Mouse (Mus musculus): ENCODE data around the gene Il17a. TPM values are rescaled to one million over a fixed set of nuclear protein-coding genes. Genes with fewer than 3 reads are reported as not detected.

Gene Il17a
- polyA plus RNA-seq, 1 experiment from 2014 or later, result not detected

DNA sequence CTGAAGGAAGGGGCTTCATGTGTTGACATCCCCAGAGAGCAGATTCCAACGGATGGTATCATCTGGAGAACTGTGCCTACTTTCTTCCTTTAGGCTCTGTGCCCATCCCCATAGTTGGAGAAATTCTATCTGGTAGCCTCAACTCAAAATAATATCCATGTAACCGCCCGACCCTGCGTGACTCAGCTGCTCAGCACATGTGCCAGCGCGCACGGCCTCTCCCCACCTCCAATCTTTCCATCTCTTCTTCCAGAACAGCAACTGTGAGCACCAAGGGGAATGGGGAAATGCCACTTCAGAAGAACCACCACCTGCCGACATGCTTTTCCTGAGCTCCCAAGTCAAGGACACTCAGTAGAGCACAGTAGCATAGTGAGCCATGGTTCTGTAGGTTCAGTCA, 39.4 kb upstream of the Il17a start:
- H3K4me1 ChIP-seq (ENCODE audit: insufficient read depth), result no peaks in the 10 kb centered on the region

GRCm38 (mm10) chr1:20693634-20694313, 36.9 kb upstream of the Il17a start:
- Histone ChIP-seq H3K4me2 (ENCODE audit: low read depth, low read length) (no peak overlapping the region), H3K4me1 (ENCODE audit: insufficient read depth) (no peaks in the 10 kb centered on the region), H3K27ac (ENCODE audit: low read depth) (no peak overlapping the region), H3K9ac (replicated peaks) (no peak overlapping the region), H3K9me3 (ENCODE audit: low read length) (no peaks in the 10 kb centered on the region), H3K4me3 (ENCODE audit: low read depth, low read length) (no peak overlapping the region), H3K27me3 (ENCODE audit: insufficient read depth, low read length) (no peaks in the 10 kb centered on the region), H3K36me3 (replicated peaks; ENCODE audit: insufficient read depth, low read length) (no peaks in the 10 kb centered on the region)
- ATAC-seq (no peak), DNase-seq (no peak)
- 78% methylated on average over 6 of the region's 6 CpGs for WGBS (ENCODE audit: insufficient replicate concordance)
- TF ChIP-seq CTCF (IDR thresholded peaks at IDR 0.05; ENCODE audit: low read depth), result no peak
- no peak for TF ChIP-seq EP300 (IDR thresholded peaks at IDR 0.05; ENCODE audit: low read depth)

More for the DNA sequence above, 39.4 kb upstream of the Il17a start:
- 89% methylated on average over 8 of the region's 8 CpGs for WGBS (ENCODE audit: insufficient replicate concordance)
- H3K27ac ChIP-seq (ENCODE audit: low read depth), result no peak overlapping the region
- H3K4me3 ChIP-seq (ENCODE audit: low read depth, low read length), result no peak overlapping the region
- no peak for ATAC-seq
- no peaks in the 10 kb centered on the region for H3K9me3 ChIP-seq (ENCODE audit: low read length)
- H3K4me2 ChIP-seq (ENCODE audit: low read depth, low read length), result no peak overlapping the region
- H3K36me3 ChIP-seq (replicated peaks; ENCODE audit: insufficient read depth, low read length), result no peaks in the 10 kb centered on the region
- DNase-seq, result no peak
- no peak overlapping the region for H3K9ac ChIP-seq (replicated peaks)
- no peak for TF ChIP-seq EP300 (IDR thresholded peaks at IDR 0.05; ENCODE audit: low read depth)
- no peak for TF ChIP-seq CTCF (IDR thresholded peaks at IDR 0.05; ENCODE audit: low read depth)
- no peaks in the 10 kb centered on the region for H3K27me3 ChIP-seq (ENCODE audit: insufficient read depth, low read length)

GRCm38 (mm10) chr1:20700011-20700410, 30.7 kb upstream of the Il17a start:
- H3K4me2 ChIP-seq (ENCODE audit: low read depth, low read length), result no peak overlapping the region
- no peak overlapping the region for H3K4me3 ChIP-seq (ENCODE audit: low read depth, low read length)
- TF ChIP-seq EP300 (IDR thresholded peaks at IDR 0.05; ENCODE audit: low read depth) (no peak), CTCF (IDR thresholded peaks at IDR 0.05; ENCODE audit: low read depth) (peak; percentile 60)
- no peaks in the 10 kb centered on the region for H3K9me3 ChIP-seq (ENCODE audit: low read length)
- no peak overlapping the region for H3K27ac ChIP-seq (ENCODE audit: low read depth)
- DNase-seq, result no peak
- no peaks in the 10 kb centered on the region for H3K36me3 ChIP-seq (replicated peaks; ENCODE audit: insufficient read depth, low read length)
- no peaks in the 10 kb centered on the region for H3K27me3 ChIP-seq (ENCODE audit: insufficient read depth, low read length)
- H3K9ac ChIP-seq (replicated peaks), result no peak overlapping the region
- 62% methylated on average over 3 of the region's 3 CpGs for WGBS (ENCODE audit: insufficient replicate concordance)
- H3K4me1 ChIP-seq (ENCODE audit: insufficient read depth), result no peaks in the 10 kb centered on the region
- no peak for ATAC-seq

DNA sequence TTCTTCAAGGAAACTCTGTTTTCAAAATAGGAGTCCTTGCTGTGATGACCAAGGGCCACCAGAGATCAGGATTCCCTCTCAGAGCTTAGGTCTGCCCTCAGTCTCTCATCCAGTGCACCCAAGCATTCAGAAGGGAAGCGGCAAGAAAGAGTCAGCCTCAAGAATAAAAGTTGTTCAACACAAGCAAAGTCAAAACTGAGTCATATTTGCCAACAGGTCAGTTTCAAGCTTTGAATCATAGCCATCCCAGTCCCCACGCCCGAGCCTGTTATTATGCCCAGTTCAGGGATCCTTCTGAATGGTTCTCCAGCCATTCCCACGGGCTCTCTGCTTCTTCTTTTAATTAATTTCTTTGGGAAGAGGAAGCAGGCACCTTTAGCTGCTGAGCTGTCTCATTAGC, 5.9 kb downstream of the Il17a start:
- TF ChIP-seq CTCF (IDR thresholded peaks at IDR 0.05; ENCODE audit: low read depth) (no peak), EP300 (IDR thresholded peaks at IDR 0.05; ENCODE audit: low read depth) (no peak)
- 67% methylated on average over 4 of the region's 4 CpGs for WGBS (ENCODE audit: insufficient replicate concordance)
- no peak for ATAC-seq
- Histone ChIP-seq H3K9ac (replicated peaks) (no peak overlapping the region), H3K36me3 (replicated peaks; ENCODE audit: insufficient read depth, low read length) (no peaks in the 10 kb centered on the region), H3K4me2 (ENCODE audit: low read depth, low read length) (no peak overlapping the region), H3K27ac (ENCODE audit: low read depth) (no peak overlapping the region), H3K4me1 (ENCODE audit: insufficient read depth) (no peaks in the 10 kb centered on the region), H3K4me3 (ENCODE audit: low read depth, low read length) (no peak overlapping the region), H3K27me3 (ENCODE audit: insufficient read depth, low read length) (no peaks in the 10 kb centered on the region), H3K9me3 (ENCODE audit: low read length) (no peaks in the 10 kb centered on the region)
- DNase-seq, result no peak

DNA sequence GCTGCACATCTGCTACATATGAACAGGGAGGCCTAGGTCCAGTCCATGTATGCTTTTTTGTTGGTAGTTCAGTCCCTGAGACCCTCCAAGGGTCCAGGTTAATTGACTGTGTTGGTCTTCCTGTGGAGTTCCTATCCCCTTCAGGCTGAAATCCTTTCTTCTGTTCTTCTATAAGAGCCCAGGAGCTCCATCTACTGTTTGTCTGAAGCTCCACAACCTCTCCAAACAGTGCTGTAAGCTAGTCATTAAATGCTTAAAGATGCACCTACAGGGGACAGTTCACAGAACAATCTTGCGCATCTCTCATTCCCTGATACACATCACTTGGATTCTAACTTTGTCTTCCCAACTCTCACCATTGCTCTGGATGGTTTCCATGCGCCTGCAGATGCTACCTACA, 7.8 kb downstream of the Il17a start:
- H3K9ac ChIP-seq (replicated peaks), result no peak overlapping the region
- no peak for ATAC-seq

GRCm38 (mm10) chr1:20740496-20740998, 9.8 kb downstream of the Il17a start:
- Histone ChIP-seq H3K36me3 (replicated peaks; ENCODE audit: insufficient read depth, low read length) (no peaks in the 10 kb centered on the region), H3K27me3 (ENCODE audit: insufficient read depth, low read length) (no peaks in the 10 kb centered on the region), H3K4me2 (ENCODE audit: low read depth, low read length) (no peak overlapping the region), H3K4me3 (ENCODE audit: low read depth, low read length) (no peak overlapping the region), H3K9me3 (ENCODE audit: low read length) (no peaks in the 10 kb centered on the region), H3K27ac (ENCODE audit: low read depth) (no peak overlapping the region), H3K9ac (replicated peaks) (no peak overlapping the region), H3K4me1 (ENCODE audit: insufficient read depth) (no peaks in the 10 kb centered on the region)
- DNase-seq (no peak), ATAC-seq (no peak)
- WGBS (ENCODE audit: insufficient replicate concordance), result 54% methylated on average over 3 of the region's 3 CpGs
- TF ChIP-seq CTCF (IDR thresholded peaks at IDR 0.05; ENCODE audit: low read depth) (no peak), EP300 (IDR thresholded peaks at IDR 0.05; ENCODE audit: low read depth) (no peak)

More for the DNA sequence above, 7.8 kb downstream of the Il17a start:
- Histone ChIP-seq H3K27me3 (ENCODE audit: insufficient read depth, low read length) (no peaks in the 10 kb centered on the region), H3K4me1 (ENCODE audit: insufficient read depth) (no peaks in the 10 kb centered on the region), H3K4me3 (ENCODE audit: low read depth, low read length) (no peak overlapping the region), H3K4me2 (ENCODE audit: low read depth, low read length) (no peak overlapping the region), H3K9me3 (ENCODE audit: low read length) (no peaks in the 10 kb centered on the region), H3K27ac (ENCODE audit: low read depth) (no peak overlapping the region), H3K36me3 (replicated peaks; ENCODE audit: insufficient read depth, low read length) (no peaks in the 10 kb centered on the region)
- TF ChIP-seq EP300 (IDR thresholded peaks at IDR 0.05; ENCODE audit: low read depth), result no peak
- no peak for TF ChIP-seq CTCF (IDR thresholded peaks at IDR 0.05; ENCODE audit: low read depth)
- 75% methylated on average over 2 of the region's 2 CpGs for WGBS (ENCODE audit: insufficient replicate concordance)
- no peak for DNase-seq
